Mouse (Mus musculus) liver, postnatal 0 days (tissue): ENCODE results near the gene Copz1. TPM values are rescaled to one million over a fixed set of nuclear protein-coding genes. Genes with fewer than 3 reads are reported as not detected.

Experiments used
- ATAC-seq: fragments of 200-750 bp; cut with Nextera tagmentation; 2 replicates; pipeline ENCODE4 v1.8.0; 2017; ENCODE audit warnings: mild to moderate bottlenecking, moderate library complexity
- DNase-seq: peaks from one replicate; pipeline ENCODE4 v3.0.0-alpha.2; 2016
- H3K27ac ChIP-seq: fragments of 300-500 bp; sonication (generic); 2 replicates; pipeline ENCODE4 v1.5.1; 2014; ENCODE audit warnings: antibody characterized with exemption, moderate library complexity, mild to moderate bottlenecking, low read depth
- H3K27me3 ChIP-seq: fragments of 300-500 bp; sonication (generic); 2 replicates; pipeline ENCODE4 v1.6.1; 2014; ENCODE audit warnings: low read length, control low read depth, mixed read lengths; ENCODE audit not compliant: insufficient read depth
- H3K36me3 ChIP-seq: fragments of 300-500 bp; sonication (generic); replicated peaks from 2 replicates; pipeline ENCODE4 v1.6.1; 2014; ENCODE audit warnings: mild to moderate bottlenecking, control low read depth, low read length, moderate library complexity, mixed read lengths; ENCODE audit not compliant: insufficient read depth
- H3K4me1 ChIP-seq: fragments of 300-500 bp; sonication (generic); 2 replicates; pipeline ENCODE4 v1.6.1; 2014; ENCODE audit warnings: antibody characterized with exemption, mild to moderate bottlenecking, control low read depth; ENCODE audit not compliant: insufficient read depth
- H3K4me2 ChIP-seq: fragments of 300-500 bp; sonication (generic); 2 replicates; pipeline ENCODE4 v1.6.1; 2014; ENCODE audit warnings: low read depth, mild to moderate bottlenecking, low read length, moderate library complexity, mixed read lengths
- H3K4me3 ChIP-seq: fragments of 300-500 bp; sonication (generic); 2 replicates; pipeline ENCODE4 v1.5.1; 2014; ENCODE audit warnings: low read depth, low read length
- H3K9ac ChIP-seq: fragments of 300-500 bp; sonication (generic); replicated peaks from 2 replicates; pipeline ENCODE4 v1.6.1; 2014; ENCODE audit warnings: mild to moderate bottlenecking, moderate library complexity
- H3K9me3 ChIP-seq: fragments of 300-500 bp; sonication (generic); 2 replicates; pipeline ENCODE4 v1.6.1; 2016; ENCODE audit warnings: mild to moderate bottlenecking, control low read depth, low read length, mixed read lengths
- CTCF ChIP-seq: sonication (generic); IDR thresholded peaks from 2 replicates; pipeline ENCODE4 v1.5.1; 2016; ENCODE audit warnings: antibody characterized with exemption, low read depth
- EP300 ChIP-seq: IDR thresholded peaks from 2 replicates; pipeline ENCODE4 v1.6.1; 2016; ENCODE audit warnings: antibody characterized with exemption, low read depth, mild to moderate bottlenecking
- WGBS: fragments of 180-500 bp; shearing (Covaris S2); extraction: QIAGEN DNeasy Blood & Tissue Kit; methylation state at CpG from one replicate; pipeline ENCODE4 v1.1.7; 2014; ENCODE audit not compliant: insufficient replicate concordance; 5-methylcytosine and 5-hydroxymethylcytosine counted together
- polyA plus RNA-seq: library from polyadenylated mRNA; unstranded; fragments of >200 nt; fragmentation: Nextera tagmentation; extraction: Ambion mirVana; gene quantifications from 2 replicates; pipeline ENCODE4 v1.2.1, GENCODE M21; 2015

Copz1 gene
- 110 and 121 TPM in 2 replicates for polyA plus RNA-seq

- DNase-seq = peak; percentile 93
- no peaks in the 10 kb centered on the region for H3K27me3 ChIP-seq
- H3K9me3 ChIP-seq = no peaks in the 10 kb centered on the region
- peak within 1 kb of the TSS; percentile 71 for H3K4me2 ChIP-seq
- H3K36me3 ChIP-seq = peaks cover 1% of the 10 kb centered on the region; the same call in 1 of the 2 replicates
- TF ChIP-seq EP300 = no peak
- peak; percentile 60 for TF ChIP-seq CTCF
- peak; percentile 99 for ATAC-seq
- H3K9ac ChIP-seq = peak within 1 kb of the TSS; percentile 89
- under 1% methylated on average over 38 of the region's 38 CpGs for WGBS
- peak within 1 kb of the TSS; percentile 85 for H3K4me3 ChIP-seq
- H3K27ac ChIP-seq = peak within 1 kb of the TSS; percentile 77
- peaks cover 25% of the 10 kb centered on the region for H3K4me1 ChIP-seq
These were observed at the start of gene Copz1 for GRCm38 (mm10) chr15:103272419-103273279. TSS of gene Copz1 (plus strand) at chr15:103272714.

DNA sequence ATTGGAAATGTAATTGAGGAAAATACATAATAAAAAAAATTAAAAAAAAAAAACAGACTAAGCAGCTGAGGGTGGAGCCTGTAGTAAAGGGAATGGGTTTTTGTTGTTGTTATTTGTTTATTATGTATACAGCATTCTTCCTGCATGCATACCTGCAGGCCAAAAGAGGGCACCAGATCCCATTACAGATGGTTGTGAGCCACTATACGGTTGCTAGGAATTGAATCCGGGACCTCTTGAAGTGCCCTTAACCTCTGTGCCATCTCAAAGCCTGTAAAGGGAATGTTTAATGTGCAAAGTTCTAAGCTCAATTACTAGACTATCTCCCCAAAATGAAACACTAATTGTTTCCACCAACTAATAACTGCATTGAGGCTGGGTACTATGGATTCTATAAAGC, 48.4 kb upstream of the Copz1 start:
- peaks cover 7% of the 10 kb centered on the region; the same call in 1 of the 2 replicates for H3K4me1 ChIP-seq
- ATAC-seq (no peak), DNase-seq (no peak)
- peaks cover 2% of the 10 kb centered on the region; the same call in 1 of the 2 replicates for H3K36me3 ChIP-seq
- H3K9me3 ChIP-seq = no peaks in the 10 kb centered on the region
- TF ChIP-seq EP300 (no peak), CTCF (peak; percentile 35)
- no peak overlapping the region for H3K4me2 ChIP-seq
- 79% methylated on average over 2 of the region's 2 CpGs for WGBS
- no peak overlapping the region for H3K9ac ChIP-seq
- no peak overlapping the region for H3K4me3 ChIP-seq
- H3K27me3 ChIP-seq = no peaks in the 10 kb centered on the region
- no peak overlapping the region for H3K27ac ChIP-seq

GRCm38 (mm10) chr15:103227022-103227421, 45.5 kb upstream of the Copz1 start:
- Histone ChIP-seq H3K9ac (no peak overlapping the region), H3K4me3 (no peak overlapping the region), H3K4me2 (no peak overlapping the region), H3K4me1 (peaks cover 3% of the 10 kb centered on the region), H3K27ac (no peak overlapping the region), H3K36me3 (no peaks in the 10 kb centered on the region), H3K9me3 (no peaks in the 10 kb centered on the region), H3K27me3 (no peaks in the 10 kb centered on the region)
- TF ChIP-seq CTCF (no peak), EP300 (no peak)
- ATAC-seq = no peak
- 90% methylated on average over 3 of the region's 3 CpGs for WGBS
- DNase-seq = no peak

GRCm38 (mm10) chr15:103227572-103227971, 44.9 kb upstream of the Copz1 start:
- H3K27ac ChIP-seq = no peak overlapping the region
- no peak overlapping the region for H3K4me2 ChIP-seq
- no peaks in the 10 kb centered on the region for H3K9me3 ChIP-seq
- H3K9ac ChIP-seq = no peak overlapping the region
- H3K27me3 ChIP-seq = no peaks in the 10 kb centered on the region
- H3K36me3 ChIP-seq = no peaks in the 10 kb centered on the region
- WGBS = 58% methylated on average over 2 of the region's 2 CpGs
- peaks cover 3% of the 10 kb centered on the region for H3K4me1 ChIP-seq
- no peak for DNase-seq
- no peak overlapping the region for H3K4me3 ChIP-seq
- no peak for TF ChIP-seq CTCF
- TF ChIP-seq EP300 = no peak
- no peak for ATAC-seq

GRCm38 (mm10) chr15:103228904-103229303, 43.6 kb upstream of the Copz1 start:
- no peak overlapping the region for H3K9ac ChIP-seq
- H3K27me3 ChIP-seq = no peaks in the 10 kb centered on the region
- no peaks in the 10 kb centered on the region for H3K9me3 ChIP-seq
- H3K4me1 ChIP-seq = peaks cover 6% of the 10 kb centered on the region
- 0 out of 2 replicates have a peak overlapping the region, but pooled peaks have one; percentile 18 for H3K27ac ChIP-seq
- ATAC-seq (no peak), DNase-seq (no peak)
- TF ChIP-seq CTCF = no peak
- TF ChIP-seq EP300 = no peak
- H3K4me2 ChIP-seq = no peak overlapping the region
- no peak overlapping the region for H3K4me3 ChIP-seq
- WGBS = 73% methylated on average over 2 of the region's 2 CpGs
- no peaks in the 10 kb centered on the region for H3K36me3 ChIP-seq

- Histone ChIP-seq H3K9me3 (no peaks in the 10 kb centered on the region), H3K27me3 (no peaks in the 10 kb centered on the region), H3K4me2 (no peak overlapping the region), H3K9ac (no peak overlapping the region), H3K27ac (peak overlapping the region; percentile 36; the same call in 1 of the 2 replicates), H3K36me3 (peaks cover 8% of the 10 kb centered on the region), H3K4me3 (no peak overlapping the region), H3K4me1 (peaks cover 10% of the 10 kb centered on the region)
- TF ChIP-seq EP300 (no peak), CTCF (no peak)
- no peak for ATAC-seq
- no peak for DNase-seq
- 71% methylated on average over 2 of the region's 2 CpGs for WGBS
These were observed 39.4 kb upstream of the Copz1 start for GRCm38 (mm10) chr15:103233119-103233518.
